8 mouse cellular contexts compared by ENCODE assay signal in the genomic region with DNA sequence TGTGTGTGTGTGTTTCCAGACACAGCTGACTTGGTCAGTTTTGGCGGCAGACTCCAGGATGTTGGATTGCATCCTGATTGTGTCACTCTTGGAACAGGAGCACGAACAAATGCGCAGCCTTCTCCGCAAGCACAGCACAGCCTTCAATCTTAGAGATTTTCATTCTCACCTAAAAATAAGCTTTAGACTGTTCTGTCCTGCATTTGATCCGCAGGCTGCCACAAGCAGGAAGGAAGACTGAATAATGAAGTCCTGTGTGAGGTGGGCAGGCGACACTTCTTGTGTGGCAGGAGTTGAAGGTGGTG. TPM values are rescaled to one million over a fixed set of nuclear protein-coding genes. Genes with fewer than 3 reads are reported as not detected.
DNase-seq lines count a peak whose midpoint lies in the region; ATAC-seq and TF ChIP-seq lines count a peak whose summit lies in the region.

No protein-coding gene starts in this region.

- peak; percentile 22; the same call in 1 of the 2 replicates for ATAC-seq in stomach, postnatal 0 days (ENCODE audit: low FRiP score, low TSS enrichment)
- ATAC-seq in activated CD4-positive, CD25-positive, alpha-beta regulatory T cell, adult 4 months: no peak
- ATAC-seq in CD4-positive, CD25-positive, alpha-beta regulatory T cell, adult 4 months: no peak

- H3K9me3 ChIP-seq in stomach, postnatal 0 days (ENCODE audit: control insufficient read depth, low read length): no peaks in the 10 kb centered on the region

- TF ChIP-seq CTCF in stomach, postnatal 0 days (IDR thresholded peaks at IDR 0.05; ENCODE audit: low read depth): no peak

- H3K27me3 ChIP-seq in stomach, postnatal 0 days (ENCODE audit: control insufficient read depth, insufficient read depth, low read length): no peaks in the 10 kb centered on the region

- no peak overlapping the region for H3K4me3 ChIP-seq in stomach, postnatal 0 days (ENCODE audit: low read depth, low read length)

- no peak for TF ChIP-seq EP300 in stomach, postnatal 0 days (optimal IDR thresholded peaks at IDR 0.05)

- DNase-seq in cerebellum, adult 11-12 months: peak; percentile 89
- no peak for DNase-seq in cerebellum, postnatal 4 days (ENCODE audit: low spot score in 2 of 2)
- DNase-seq in urinary bladder, postnatal 14 days (ENCODE audit: low spot score): peak; percentile 64
- DNase-seq in urinary bladder, postnatal 10 days (ENCODE audit: low spot score): no peak
- DNase-seq in heart, postnatal 10 days: peak; percentile 87 to 88
- peak; percentile 35 for DNase-seq in stomach, postnatal 0 days (ENCODE audit: low spot score)

- H3K4me2 ChIP-seq in stomach, postnatal 0 days (replicated peaks; ENCODE audit: low read depth): no peak overlapping the region; the same call in 1 of the 2 replicates

- H3K4me1 ChIP-seq in stomach, postnatal 0 days (replicated peaks; ENCODE audit: control insufficient read depth, insufficient read depth): peaks cover 2% of the 10 kb centered on the region

- WGBS in stomach, postnatal 0 days: 26% methylated on average over 6 of the region's 6 CpGs

- H3K36me3 ChIP-seq in stomach, postnatal 0 days (ENCODE audit: control insufficient read depth, insufficient read depth, low read length): peaks cover 4% of the 10 kb centered on the region; the same call in 1 of the 2 replicates

- intact Hi-C loops in heart, postnatal 10 days (cut with DNase I): no loop called here

- H3K27ac ChIP-seq in stomach, postnatal 0 days (replicated peaks): no peak overlapping the region

- H3K9ac ChIP-seq in stomach, postnatal 0 days (ENCODE audit: low read length): peak overlapping the region; percentile 35; the same call in 1 of the 2 replicates

RNA-seq across cellular contexts. Expression of a gene that starts 10.1 kb away (rescaled TPM):
- total RNA-seq in heart, postnatal 10 days (2021): 10 to 100 TPM; 62.5 to 62.7 TPM
- 21.2 and 21.5 TPM in 2 replicates for polyA plus RNA-seq in stomach, postnatal 0 days (2015; fragmentation: Nextera tagmentation; extraction: Ambion mirVana)
- 1 to 10 TPM; 1.0 to 1.4 TPM for polyA plus RNA-seq in activated CD4-positive, CD25-positive, alpha-beta regulatory T cell, adult 4 months (2017; shearing (Covaris generic))
- 1 to 10 TPM in 1 of 2 experiments, under 1 TPM in 1; 0.95 to 1.0 TPM for polyA plus RNA-seq in CD4-positive, CD25-positive, alpha-beta regulatory T cell, adult 4 months (2017; shearing (Covaris generic))

RNA-seq across cellular contexts. Expression of a gene that starts 38.0 kb away (rescaled TPM):
- 10 to 100 TPM; 12.3 to 14.4 TPM for total RNA-seq in heart, postnatal 10 days (2021)
- polyA plus RNA-seq in stomach, postnatal 0 days (2015; fragmentation: Nextera tagmentation; extraction: Ambion mirVana): 22.1 and 25.3 TPM in 2 replicates
- polyA plus RNA-seq in activated CD4-positive, CD25-positive, alpha-beta regulatory T cell, adult 4 months (2017; shearing (Covaris generic)): 1 to 10 TPM; 5.9 to 7.8 TPM
- 1 to 10 TPM; 8.1 to 8.7 TPM for polyA plus RNA-seq in CD4-positive, CD25-positive, alpha-beta regulatory T cell, adult 4 months (2017; shearing (Covaris generic))

RNA-seq across cellular contexts. Expression of a gene that starts 49.1 kb away (rescaled TPM):
- under 1 TPM; 0.10 TPM for total RNA-seq in heart, postnatal 10 days (2021)
- 0.91 and 1.1 TPM in 2 replicates for polyA plus RNA-seq in stomach, postnatal 0 days (2015; fragmentation: Nextera tagmentation; extraction: Ambion mirVana)
- polyA plus RNA-seq in activated CD4-positive, CD25-positive, alpha-beta regulatory T cell, adult 4 months (2017; shearing (Covaris generic)): not detected
- polyA plus RNA-seq in CD4-positive, CD25-positive, alpha-beta regulatory T cell, adult 4 months (2017; shearing (Covaris generic)): not detected

RNA-seq across cellular contexts. Expression of a gene that starts 49.2 kb away (rescaled TPM):
- not detected for total RNA-seq in heart, postnatal 10 days (2021)
- 0.11 TPM in 1 of 2 replicates, not detected in the other for polyA plus RNA-seq in stomach, postnatal 0 days (2015; fragmentation: Nextera tagmentation; extraction: Ambion mirVana)
- not detected for polyA plus RNA-seq in activated CD4-positive, CD25-positive, alpha-beta regulatory T cell, adult 4 months (2017; shearing (Covaris generic))
- not detected for polyA plus RNA-seq in CD4-positive, CD25-positive, alpha-beta regulatory T cell, adult 4 months (2017; shearing (Covaris generic))

RNA-seq across cellular contexts. Expression of a gene that starts 58.9 kb away (rescaled TPM):
- total RNA-seq in heart, postnatal 10 days (2021): not detected
- polyA plus RNA-seq in stomach, postnatal 0 days (2015; fragmentation: Nextera tagmentation; extraction: Ambion mirVana): not detected in 2 replicates
- polyA plus RNA-seq in activated CD4-positive, CD25-positive, alpha-beta regulatory T cell, adult 4 months (2017; shearing (Covaris generic)): not detected
- not detected for polyA plus RNA-seq in CD4-positive, CD25-positive, alpha-beta regulatory T cell, adult 4 months (2017; shearing (Covaris generic))

Comparison
In these comparisons a context has a peak if more than half of its experiments do, and no peak if none do; other contexts are left out.
1. DNase-seq: peak in cerebellum, adult 11-12 months (single experiment), urinary bladder, postnatal 14 days (single experiment), heart, postnatal 10 days (2 of 2) and stomach, postnatal 0 days (single experiment); none in cerebellum, postnatal 4 days (0 of 2) and urinary bladder, postnatal 10 days (single experiment).